Mouse (Mus musculus) CD4-positive naive resting alpha-beta T cell, adult 76 days (primary cell): ENCODE results near the gene Fxyd3. TPM values are rescaled to one million over a fixed set of nuclear protein-coding genes. Genes with fewer than 3 reads are reported as not detected.

Source experiments
- total RNA-seq: library from RNA; stranded (reverse); gene quantifications from one replicate; pipeline ENCODE4 v1.2.4, GENCODE M21; 2023

Fxyd3 gene
- not detected for total RNA-seq

DNA sequence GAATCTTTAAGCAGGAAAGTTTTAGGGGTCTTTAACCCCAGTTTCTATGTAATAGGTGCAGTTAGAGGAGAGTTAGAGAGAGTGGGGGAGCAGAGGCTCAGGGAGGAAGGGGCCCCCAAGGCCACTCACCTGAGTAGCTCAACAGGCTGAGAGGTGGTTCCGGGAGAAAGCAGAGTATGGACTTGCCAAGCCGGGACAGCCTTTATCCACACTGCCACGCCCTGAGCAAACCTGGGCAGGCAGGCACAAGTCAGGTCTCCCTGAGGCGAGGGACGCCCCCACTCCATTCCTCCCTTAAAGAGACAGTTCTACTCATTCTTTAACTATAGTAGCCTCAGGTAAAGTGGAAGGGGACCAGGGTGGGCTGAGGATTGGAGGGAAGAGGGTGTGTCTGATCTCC lies at the start of gene Fxyd3:
Fxyd3 (minus strand) TSS at position 213 of the 400 bp plus-strand sequence.

DNA sequence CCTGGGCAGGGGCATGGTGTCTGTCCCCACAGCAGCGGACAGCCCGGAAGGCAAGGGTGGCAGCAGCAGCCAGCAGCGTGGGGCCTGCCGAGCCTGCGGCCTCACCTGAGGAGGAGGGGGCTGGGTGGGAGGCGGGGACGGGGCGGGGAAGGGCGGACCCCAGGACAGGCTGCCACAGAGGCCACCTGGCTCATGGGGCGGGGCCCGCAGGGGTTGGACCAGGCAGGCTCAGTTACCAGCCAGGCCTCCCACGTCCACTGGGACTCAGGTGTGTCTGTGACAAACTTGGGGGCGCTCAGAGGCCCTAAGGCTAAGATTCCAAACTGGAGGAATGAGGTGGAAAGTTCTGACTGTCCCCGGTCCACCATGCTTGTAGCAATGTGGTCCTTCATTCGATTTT lies 38.7 kb upstream of the Fxyd3 start, which contains the start of gene Hpn:
Hpn (minus strand) TSS at position 109 of the 400 bp plus-strand sequence.

DNA sequence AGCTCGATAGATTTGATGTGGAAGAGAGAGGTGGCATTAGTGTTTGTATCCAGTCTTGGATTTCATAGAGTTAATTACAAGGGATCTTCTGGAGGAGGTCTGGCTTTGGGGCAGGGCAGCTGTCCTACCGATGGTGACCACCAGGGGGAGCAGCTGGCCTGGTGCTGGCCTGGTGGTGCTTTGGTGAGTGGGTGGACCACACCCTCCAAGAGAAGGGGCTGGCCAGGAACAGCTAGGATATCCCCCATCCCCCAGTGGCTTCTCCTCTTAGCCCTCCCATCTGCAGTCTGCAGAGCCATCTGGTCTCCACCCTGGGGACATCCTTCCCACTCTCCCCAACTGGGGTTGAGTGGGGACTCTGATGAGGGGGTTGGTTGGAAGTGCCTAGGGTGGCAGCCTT lies 17.4 kb downstream of the Fxyd3 start, which contains the start of gene Lgi4:
Lgi4 (plus strand) TSS at position 235 of the 400 bp plus-strand sequence.

GRCm38 (mm10) chr7:31057071-31057470 lies 19.4 kb downstream of the Fxyd3 start, which contains the start of gene Fxyd1:
Gene Fxyd1 (minus strand): TSS chr7:31057199.

GRCm38 (mm10) chr7:31051321-31052021 lies 25.0 kb downstream of the Fxyd3 start, which contains the start of gene Fxyd7:
Gene Fxyd7 (minus strand): TSS chr7:31051467.

DNA sequence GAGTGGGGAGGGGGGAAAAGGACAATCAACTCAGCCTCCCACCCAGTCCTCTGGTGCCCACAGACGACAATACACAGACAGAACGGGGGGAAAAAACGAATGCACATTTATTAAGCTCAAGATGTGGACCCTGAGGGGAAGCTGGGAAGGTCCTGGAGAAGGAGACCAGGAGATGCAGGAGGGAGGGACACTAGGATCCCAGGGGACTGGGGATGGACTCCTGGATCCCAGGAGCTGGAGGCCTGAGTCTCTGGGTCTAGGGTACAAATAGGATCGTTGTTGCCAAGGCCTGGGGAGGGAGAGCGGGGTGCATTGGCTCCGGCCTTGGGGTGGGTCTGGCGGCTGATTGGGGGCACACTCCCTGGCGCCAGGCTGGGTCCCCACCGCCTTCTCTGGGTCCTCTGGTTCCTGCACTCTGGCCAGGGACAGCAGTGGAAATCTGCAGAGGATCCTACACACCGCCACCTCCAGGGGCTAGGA lies 34.0 kb downstream of the Fxyd3 start, which contains the start of gene Fxyd5:
Fxyd5 (minus strand) TSS at position 51 of the 480 bp plus-strand sequence.

Other genes with a start within 250 kb of the Fxyd3 start
- gene Ffar3, start 220.5 kb downstream of the Fxyd3 start, total RNA-seq: not detected
- 1.3 TPM for gene Ffar1, start 215.1 kb downstream of the Fxyd3 start, total RNA-seq
- gene Cd22, start 196.4 kb downstream of the Fxyd3 start, total RNA-seq: 68.7 TPM
- gene Mag, start 161.8 kb downstream of the Fxyd3 start, total RNA-seq: not detected
- gene Hamp2, start 152.0 kb downstream of the Fxyd3 start, total RNA-seq: not detected
- gene Hamp, start 132.7 kb downstream of the Fxyd3 start, total RNA-seq: not detected
- 160 TPM for gene Usf2, start 119.9 kb downstream of the Fxyd3 start, total RNA-seq
- gene Lsr, start 103.2 kb downstream of the Fxyd3 start, total RNA-seq: 2.4 TPM
- not detected for gene Fam187b, start 102.9 kb downstream of the Fxyd3 start, total RNA-seq
- gene Fxyd5, start 34.2 kb downstream of the Fxyd3 start, total RNA-seq: 882 TPM
- not detected for gene Fxyd7, start 25.2 kb downstream of the Fxyd3 start, total RNA-seq
- gene Fxyd1, start 19.5 kb downstream of the Fxyd3 start, total RNA-seq: not detected
- gene Lgi4, start 17.4 kb downstream of the Fxyd3 start, total RNA-seq: 0.18 TPM
- gene Hpn, start 38.6 kb upstream of the Fxyd3 start, total RNA-seq: 0.50 TPM
- 1.6 TPM for gene Scn1b, start 50.3 kb upstream of the Fxyd3 start, total RNA-seq
- 627 TPM for gene Gramd1a, start 79.2 kb upstream of the Fxyd3 start, total RNA-seq
- gene Scgb2b2, start 213.8 kb upstream of the Fxyd3 start, total RNA-seq: not detected
- not detected for gene Scgb1b2, start 215.1 kb upstream of the Fxyd3 start, total RNA-seq